Mouse (Mus musculus): ENCODE measurements around the gene Gm42878. TPM values are rescaled to one million over a fixed set of nuclear protein-coding genes. Genes with fewer than 3 reads are reported as not detected.

The Gm42878 gene
- total RNA-seq, 2 experiments from 2014 or later, result not detected

- DNase-seq, result no peak
These were observed 52.0 kb downstream of the Gm42878 start for GRCm38 (mm10) chr5:121493305-121493704.

GRCm38 (mm10) chr5:121484801-121485200 lies 60.5 kb downstream of the Gm42878 start:
- no peak for DNase-seq

DNA sequence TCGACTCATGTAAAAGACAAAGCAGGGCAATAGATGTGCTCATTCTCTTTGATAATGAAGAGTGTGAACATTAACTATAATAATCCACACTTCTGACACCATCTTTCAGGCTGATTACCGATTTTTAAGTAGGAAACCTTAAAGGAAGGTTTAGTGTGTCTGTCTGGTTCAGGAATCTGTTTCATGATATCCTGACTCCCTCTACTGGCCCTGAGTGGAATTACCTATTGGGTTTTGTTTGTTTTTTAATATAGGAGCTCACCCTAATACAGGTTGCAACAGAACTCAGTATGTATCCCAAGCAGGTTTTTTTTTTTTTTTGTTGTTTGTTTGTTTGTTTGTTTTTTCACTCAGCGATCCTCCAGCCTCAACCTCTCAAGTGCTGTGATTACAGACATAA lies 67.6 kb downstream of the Gm42878 start:
- DNase-seq, result peak; percentile 35 to 69

- DNase-seq, result no peak
These were observed 69.2 kb downstream of the Gm42878 start for GRCm38 (mm10) chr5:121476040-121476439.

- no peak for DNase-seq
These were observed 70.7 kb downstream of the Gm42878 start for GRCm38 (mm10) chr5:121474610-121475009.

DNA sequence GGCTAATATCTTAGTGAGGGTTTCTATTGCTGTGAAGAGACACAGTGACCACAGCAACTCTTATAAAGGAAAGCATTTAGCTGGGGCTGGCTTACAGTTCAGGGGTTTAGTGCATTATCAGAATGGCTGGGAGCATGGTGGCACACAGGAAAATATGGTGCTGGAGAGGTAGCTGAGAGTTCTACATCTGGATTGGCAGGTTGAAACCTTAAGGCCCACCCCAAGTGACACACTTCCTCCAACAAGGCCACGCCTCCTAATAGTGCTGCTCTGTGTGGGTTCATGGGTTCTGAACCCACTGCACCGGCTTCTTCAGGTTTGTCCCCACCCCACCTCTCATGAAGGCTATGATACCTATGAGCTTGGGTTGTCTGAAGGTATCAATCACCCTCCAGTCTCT lies 72.9 kb downstream of the Gm42878 start:
- DNase-seq, result no peak

DNA sequence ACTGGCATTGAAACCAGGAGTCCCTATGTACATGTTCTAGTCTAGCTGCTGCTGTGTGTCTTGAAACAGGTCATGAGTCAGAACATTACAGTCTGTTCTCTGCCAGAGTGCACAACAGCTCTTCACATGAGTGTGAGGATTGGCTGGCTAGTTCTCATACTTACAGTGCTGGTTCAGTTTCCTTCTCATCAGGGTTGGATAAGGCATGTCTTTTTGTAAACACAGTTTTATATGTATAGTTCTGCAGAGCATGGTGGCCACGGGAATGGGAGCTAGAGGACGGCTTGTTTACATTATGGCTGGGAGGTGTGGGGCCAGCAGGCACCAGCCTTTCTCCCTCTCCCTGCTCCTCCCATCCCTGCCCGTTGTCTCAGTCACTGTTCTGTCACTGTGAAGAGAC lies 75.7 kb downstream of the Gm42878 start:
- DNase-seq, result no peak

Other genes starting within 250 kb of the Gm42878 start
- 10 to 100 TPM; 61.2 to 68.8 TPM for gene Trafd1, start 159.8 kb downstream of the Gm42878 start, total RNA-seq (2021)
- 10 to 100 TPM; 22.4 to 23.1 TPM for gene Naa25, start 147.5 kb downstream of the Gm42878 start, total RNA-seq (2021)
- gene Tmem116, start 93.6 kb downstream of the Gm42878 start, total RNA-seq (2021), result 10 to 100 TPM; 12.0 to 14.9 TPM
- gene Erp29, start 93.0 kb downstream of the Gm42878 start, total RNA-seq (2021), result 10 to 100 TPM; 68.2 to 68.6 TPM
- not detected for gene Adam1b, start 42.0 kb downstream of the Gm42878 start, total RNA-seq (2021)
- gene Adam1a, start within 50 bp of the Gm42878 start, total RNA-seq (2021), result 1 to 10 TPM; 1.3 to 2.0 TPM
- gene Mapkapk5, start 423 bp upstream of the Gm42878 start, total RNA-seq (2021), result 10 to 100 TPM; 81.6 to 84.8 TPM
- 100 to 1,000 TPM; 347 to 417 TPM for gene Aldh2, start 48.3 kb upstream of the Gm42878 start, total RNA-seq (2021)
- gene Acad12, start 73.5 kb upstream of the Gm42878 start, total RNA-seq (2021), result 10 to 100 TPM; 89.0 to 93.2 TPM
- 10 to 100 TPM; 25.4 to 27.5 TPM for gene Acad10, start 115.0 kb upstream of the Gm42878 start, total RNA-seq (2021)
- gene Brap, start 115.1 kb upstream of the Gm42878 start, total RNA-seq (2021), result 10 to 100 TPM; 26.5 to 28.9 TPM
- 100 to 1,000 TPM; 137 to 154 TPM for gene Atxn2, start 165.9 kb upstream of the Gm42878 start, total RNA-seq (2021)